Mouse (Mus musculus): ENCODE data around the gene Ptgis.

DNA sequence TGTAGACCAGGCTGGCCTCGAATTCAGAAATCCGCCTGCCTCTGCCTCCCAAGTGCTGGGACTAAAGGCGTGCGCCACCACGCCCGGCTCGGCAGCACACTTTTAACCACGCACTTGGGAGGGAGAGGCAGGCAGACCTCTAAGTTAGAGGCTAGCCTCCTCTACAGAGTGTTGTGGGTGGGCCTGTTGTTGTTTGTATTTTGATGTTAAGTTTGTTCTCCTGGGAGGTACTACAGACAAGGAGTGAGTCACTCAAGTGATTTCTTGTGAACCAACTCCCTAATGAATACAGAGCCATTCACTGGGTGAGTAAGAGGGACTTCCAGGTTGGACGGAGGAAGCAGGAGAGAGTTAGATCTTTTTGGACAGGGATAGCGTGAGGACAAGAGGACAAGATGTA, 25.8 kb upstream of the Ptgis start:
- TF ChIP-seq CTCF (IDR thresholded peaks at IDR 0.05; ENCODE audit: low read depth) (no peak), EP300 (IDR thresholded peaks at IDR 0.05; ENCODE audit: low read depth) (no peak)
